Mouse (Mus musculus) cerebellum, adult 2 months (tissue): Measurements from ENCODE around the gene Pgf.

Source experiments
- CTCF ChIP-seq: fragments of 200-500 bp; IDR thresholded peaks from 2 replicates; pipeline ENCODE4 v1.5.1; 2011; ENCODE audit warnings: low read depth, mild to moderate bottlenecking, control low read depth, low read length, moderate library complexity, borderline replicate concordance; ENCODE audit not compliant: insufficient read depth
- POLR2A ChIP-seq: fragments of 200-500 bp; IDR thresholded peaks from 2 replicates; pipeline ENCODE4 v1.6.1; 2011; ENCODE audit warnings: low read length, control low read depth, borderline replicate concordance; ENCODE audit not compliant: insufficient read depth

GRCm38 (mm10) chr12:85126986-85127603, 50.5 kb downstream of the Pgf start:
- TF ChIP-seq POLR2A = no peak
- TF ChIP-seq CTCF = no peak
